8 mouse cellular contexts compared by ENCODE assay signal in genomic region chr4:135271881-135272616, GRCm38 (mm10). TPM values are rescaled to one million over a fixed set of nuclear protein-coding genes. Genes with fewer than 3 reads are reported as not detected.
DNase-seq lines count a peak whose midpoint lies in the region; ATAC-seq and TF ChIP-seq lines count a peak whose summit lies in the region.

No protein-coding gene starts in this region.

- TF ChIP-seq CTCF in intestine, postnatal 0 days (IDR thresholded peaks at IDR 0.05; ENCODE audit: low read depth), result peak; percentile 53

- under 1% methylated on average over 63 of the region's 67 CpGs for WGBS in intestine, postnatal 0 days
- WGBS in neural tube, embryonic 15.5 days, result under 1% methylated on average over 66 of the region's 67 CpGs

- H3K27me3 ChIP-seq in intestine, postnatal 0 days (replicated peaks; ENCODE audit: control insufficient read depth, insufficient read depth, low read length), result no peaks in the 10 kb centered on the region
- H3K27me3 ChIP-seq in neural tube, embryonic 15.5 days (replicated peaks), result peaks cover 9% of the 10 kb centered on the region; the same call in 1 of the 2 replicates

- H3K4me2 ChIP-seq in intestine, postnatal 0 days (replicated peaks; ENCODE audit: low read depth), result peak overlapping the region; percentile 82
- peak overlapping the region; percentile 79 for H3K4me2 ChIP-seq in neural tube, embryonic 15.5 days

- peak overlapping the region; percentile 85 for H3K4me3 ChIP-seq in intestine, postnatal 0 days (ENCODE audit: low read depth, low read length)
- H3K4me3 ChIP-seq in neural tube, embryonic 15.5 days (replicated peaks), result peak overlapping the region; percentile 66

- peak; percentile 19 for ATAC-seq in intestine, postnatal 0 days
- peak; percentile 77 for ATAC-seq in neural tube, embryonic 15.5 days (ENCODE audit: low FRiP score)

- peaks cover 12% of the 10 kb centered on the region for H3K4me1 ChIP-seq in intestine, postnatal 0 days (replicated peaks; ENCODE audit: control insufficient read depth, insufficient read depth, low read length)
- peaks cover 46% of the 10 kb centered on the region for H3K4me1 ChIP-seq in neural tube, embryonic 15.5 days

- H3K36me3 ChIP-seq in intestine, postnatal 0 days (ENCODE audit: control insufficient read depth, insufficient read depth), result no peaks in the 10 kb centered on the region
- no peaks in the 10 kb centered on the region for H3K36me3 ChIP-seq in neural tube, embryonic 15.5 days

- DNase-seq in A20 (ENCODE audit: low read depth, low spot score), result peak; percentile 73
- peak; percentile 84 for DNase-seq in R1 (ENCODE audit: low read depth, low spot score)
- peak; percentile 83 for DNase-seq in embryo, embryonic 11 days
- peak; percentile 98 for DNase-seq in heart, adult 11 months
- DNase-seq in lung, adult 18-20 months, result peak; percentile 75 to 81
- DNase-seq in urinary bladder, postnatal 36 days (ENCODE audit: low spot score in 2 of 2), result peak; percentile 43 to 70

- H3K9me3 ChIP-seq in intestine, postnatal 0 days (ENCODE audit: control insufficient read depth), result no peaks in the 10 kb centered on the region
- H3K9me3 ChIP-seq in neural tube, embryonic 15.5 days (replicated peaks), result no peaks in the 10 kb centered on the region

- H3K9ac ChIP-seq in intestine, postnatal 0 days (ENCODE audit: low read depth, low read length), result peak overlapping the region; percentile 84
- peak overlapping the region; percentile 90 for H3K9ac ChIP-seq in neural tube, embryonic 15.5 days (replicated peaks)

- H3K27ac ChIP-seq in intestine, postnatal 0 days (ENCODE audit: low read depth, low read length), result peak overlapping the region; percentile 93
- H3K27ac ChIP-seq in neural tube, embryonic 15.5 days (replicated peaks), result peak overlapping the region; percentile 92

RNA-seq across cellular contexts. Expression of gene Clic4, which starts 0.6 kb away (rescaled TPM):
- polyA plus RNA-seq in intestine, postnatal 0 days (2015; fragmentation: Nextera tagmentation; extraction: Ambion mirVana), result 66.9 and 67.9 TPM in 2 replicates
- polyA plus RNA-seq in neural tube, embryonic 15.5 days (2015; fragmentation: Nextera tagmentation; extraction: Ambion mirVana), result 45.3 and 62.7 TPM in 2 replicates

Comparison
In these comparisons a context has a peak if more than half of its experiments do, and no peak if none do; other contexts are left out.
1. Peak in every context shown above with its lines: DNase-seq, ATAC-seq, H3K4me3 ChIP-seq and H3K27ac ChIP-seq.